Mouse (Mus musculus) B cell, adult 2 months (primary cell): ENCODE measurements around the gene Tomm20l.

ENCODE experiments used
- DNase-seq, 2 experiments: peaks; one replicate each; pipeline ENCODE4 v3.0.0; 2022

Gene Tomm20l

GRCm38 (mm10) chr12:71157974-71158373 lies 46.7 kb downstream of the Tomm20l start:
- DNase-seq: no peak

- no peak for DNase-seq
Observed at GRCm38 (mm10) chr12:71164410-71164809, 53.2 kb downstream of the Tomm20l start.

GRCm38 (mm10) chr12:71169911-71170310 lies 58.7 kb downstream of the Tomm20l start:
- DNase-seq: no peak
